Mouse (Mus musculus): ENCODE measurements around the gene Olfr1280.
"Not testable (repeated sequence)": the region's sequence is repeated elsewhere in the genome, so short reads cannot be mapped to it uniquely, and the experiment has no call there.

The Olfr1280 gene

DNA sequence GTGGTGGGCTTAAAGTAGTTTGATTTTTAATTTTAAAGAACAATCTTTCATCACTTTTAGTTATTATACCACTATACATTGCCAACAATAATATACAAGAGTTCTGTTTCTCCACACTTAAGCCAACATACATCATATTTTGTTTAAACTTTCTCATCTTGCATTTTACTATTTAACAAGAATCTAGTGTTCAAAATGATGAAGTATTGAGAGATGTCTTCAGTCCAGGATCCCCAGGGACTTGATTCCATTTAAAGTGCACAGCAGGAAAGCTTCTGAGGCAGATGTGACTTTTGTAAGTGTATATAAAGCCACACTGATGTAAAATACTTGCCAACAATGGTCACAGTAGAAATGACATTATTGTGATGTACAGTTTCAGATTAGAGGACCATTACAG lies at the start of gene Olfr1280:
TSS of gene Olfr1280 (plus strand) at position 301 of the 400 bp plus-strand sequence.
- DNase-seq (ENCODE audit: low spot score) = no peak

GRCm38 (mm10) chr2:111274006-111274405 lies 39.8 kb upstream of the Olfr1280 start, which contains the start of gene Olfr1277:
Gene Olfr1277, minus strand, starts transcription at chr2:111274106.
- no peak for DNase-seq (ENCODE audit: low spot score)

GRCm38 (mm10) chr2:111289836-111290235 lies 24.0 kb upstream of the Olfr1280 start, which contains the start of gene Olfr1278:
Gene Olfr1278, plus strand, starts transcription at chr2:111290136.
- DNase-seq (ENCODE audit: low spot score) = no peak

DNA sequence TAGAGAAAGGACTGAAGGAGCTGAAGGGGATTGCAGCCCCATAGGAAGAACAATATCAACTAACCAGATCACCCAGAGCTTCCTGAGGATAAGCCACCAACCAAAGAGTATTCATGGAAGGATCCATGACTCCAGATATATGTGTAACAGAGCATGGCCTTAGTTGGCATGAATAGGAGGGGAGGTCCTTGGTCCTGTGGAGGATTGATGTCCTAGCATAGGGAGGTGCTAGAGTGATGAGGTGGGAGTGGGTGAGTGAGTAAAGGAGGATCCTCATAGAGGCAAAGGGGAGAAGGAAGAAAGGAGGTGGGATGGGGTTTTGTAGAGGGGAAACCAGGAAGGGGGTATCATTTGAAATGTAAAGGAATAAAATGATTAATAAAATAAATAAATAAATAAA lies 15.3 kb upstream of the Olfr1280 start:
- DNase-seq (ENCODE audit: low spot score) = no peak

DNA sequence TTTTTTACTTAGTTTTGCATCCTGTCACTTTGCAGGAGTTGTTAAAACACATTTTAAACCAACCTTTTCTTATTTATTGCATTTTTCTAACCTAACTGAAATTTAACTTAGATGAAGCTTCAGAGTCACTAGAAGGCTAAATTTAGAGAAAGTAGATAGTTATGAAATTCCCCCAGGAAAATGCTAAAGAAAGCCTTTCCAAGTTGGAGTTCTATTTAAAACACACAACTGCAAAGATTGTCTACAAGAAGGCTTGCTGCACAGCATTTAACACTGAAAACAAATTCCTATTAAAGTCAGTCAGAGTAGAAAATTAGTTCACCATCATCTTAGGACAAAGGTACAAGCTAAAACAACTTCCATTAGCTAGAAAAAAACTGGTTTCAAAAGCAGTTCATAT lies 13.4 kb upstream of the Olfr1280 start, which contains the start of gene Olfr1279:
TSS of gene Olfr1279 (plus strand) at position 262 of the 400 bp plus-strand sequence.
- DNase-seq (ENCODE audit: low spot score) = no peak

DNA sequence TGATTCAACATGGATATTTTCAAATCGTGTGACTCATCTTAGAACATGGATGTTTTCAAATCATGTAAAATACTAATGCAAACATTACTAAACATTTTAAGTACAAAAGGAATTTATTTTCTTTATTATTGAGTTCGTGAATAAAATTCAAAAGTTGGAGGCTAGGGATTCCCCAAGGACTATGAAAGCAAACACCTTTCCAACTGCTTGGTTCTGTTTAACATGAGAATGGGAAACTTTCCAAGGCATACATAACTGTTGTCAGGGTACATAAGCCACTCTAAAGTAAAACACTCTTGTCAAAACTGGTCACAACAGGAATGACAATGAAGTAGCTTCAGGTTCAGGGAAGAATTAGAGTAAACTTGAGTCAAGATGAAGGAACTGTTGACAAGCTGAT lies 12.4 kb downstream of the Olfr1280 start, which contains the start of gene Olfr1281:
TSS of gene Olfr1281 (plus strand) at position 301 of the 400 bp plus-strand sequence.
- DNase-seq (ENCODE audit: low spot score) = no peak

- DNase-seq (ENCODE audit: low spot score) = not testable (repeated sequence)
These were observed 19.9 kb downstream of the Olfr1280 start for GRCm38 (mm10) chr2:111333721-111334120.

GRCm38 (mm10) chr2:111335976-111336375 lies 22.2 kb downstream of the Olfr1280 start, which contains the start of gene Olfr1282:
Gene Olfr1282, minus strand, starts transcription at chr2:111336076.
- no peak for DNase-seq (ENCODE audit: low spot score)

DNA sequence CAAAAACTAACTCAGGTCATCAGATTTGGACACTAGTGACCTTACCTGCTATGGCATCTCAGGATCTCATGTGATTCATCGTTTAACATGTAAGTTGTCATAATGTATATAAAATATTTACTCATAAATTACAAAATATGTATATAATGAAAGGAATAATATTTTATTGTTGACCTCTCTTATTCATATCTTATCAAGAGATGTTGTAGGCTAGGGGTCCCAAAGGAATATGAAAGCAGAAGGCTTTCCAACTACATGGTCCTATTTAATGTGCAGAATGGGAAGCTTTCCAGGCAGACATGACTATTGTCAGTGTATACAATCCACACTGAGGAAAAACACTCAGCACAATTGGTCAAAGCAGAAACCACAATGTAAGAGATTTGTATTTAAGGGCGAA lies 52.7 kb downstream of the Olfr1280 start, which contains the start of gene Olfr1283:
TSS of gene Olfr1283 (plus strand) at position 301 of the 400 bp plus-strand sequence.
- DNase-seq (ENCODE audit: low spot score) = no peak

DNA sequence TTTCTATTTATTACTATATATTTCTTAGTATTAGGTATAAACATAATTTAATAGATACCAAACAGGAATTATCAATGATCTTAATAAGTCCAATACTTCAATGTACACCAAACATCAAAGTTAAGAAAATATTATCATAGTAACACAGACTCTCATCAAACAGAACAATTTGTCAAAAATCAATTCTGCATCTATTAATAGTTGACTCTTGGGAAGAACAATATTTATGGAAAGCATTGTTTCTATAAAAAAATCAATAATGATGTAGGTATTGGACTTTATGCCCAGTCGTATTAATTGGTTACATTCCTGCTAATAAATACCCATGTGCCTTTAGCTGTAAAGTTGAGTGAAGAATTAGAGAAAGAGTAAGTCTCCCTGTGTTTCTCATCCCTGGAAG lies 61.4 kb downstream of the Olfr1280 start, which contains the start of gene Olfr1284:
TSS of gene Olfr1284 (plus strand) at position 301 of the 400 bp plus-strand sequence.
- DNase-seq (ENCODE audit: low spot score) = no peak

Data from ovary, postnatal 36 days (tissue).